Mouse (Mus musculus) liver, adult 2 months (tissue): Measurements from ENCODE around the gene Poglut1.

ENCODE experiments used
- CTCF ChIP-seq: fragments of 200-500 bp; IDR thresholded peaks from 2 replicates; pipeline ENCODE4 v1.5.1; 2011; ENCODE audit warnings: low read depth, low read length, control low read depth
- POLR2A ChIP-seq: fragments of 200-500 bp; IDR thresholded peaks from 2 replicates; pipeline ENCODE4 v1.6.1; 2011; ENCODE audit warnings: low read length, control low read depth; ENCODE audit not compliant: insufficient read depth; ENCODE audit errors: extremely low read depth

GRCm38 (mm10) chr16:38596099-38596498 lies 46.0 kb upstream of the Poglut1 start:
- TF ChIP-seq CTCF (no peak), POLR2A (no peak)
